In the genomic region with DNA sequence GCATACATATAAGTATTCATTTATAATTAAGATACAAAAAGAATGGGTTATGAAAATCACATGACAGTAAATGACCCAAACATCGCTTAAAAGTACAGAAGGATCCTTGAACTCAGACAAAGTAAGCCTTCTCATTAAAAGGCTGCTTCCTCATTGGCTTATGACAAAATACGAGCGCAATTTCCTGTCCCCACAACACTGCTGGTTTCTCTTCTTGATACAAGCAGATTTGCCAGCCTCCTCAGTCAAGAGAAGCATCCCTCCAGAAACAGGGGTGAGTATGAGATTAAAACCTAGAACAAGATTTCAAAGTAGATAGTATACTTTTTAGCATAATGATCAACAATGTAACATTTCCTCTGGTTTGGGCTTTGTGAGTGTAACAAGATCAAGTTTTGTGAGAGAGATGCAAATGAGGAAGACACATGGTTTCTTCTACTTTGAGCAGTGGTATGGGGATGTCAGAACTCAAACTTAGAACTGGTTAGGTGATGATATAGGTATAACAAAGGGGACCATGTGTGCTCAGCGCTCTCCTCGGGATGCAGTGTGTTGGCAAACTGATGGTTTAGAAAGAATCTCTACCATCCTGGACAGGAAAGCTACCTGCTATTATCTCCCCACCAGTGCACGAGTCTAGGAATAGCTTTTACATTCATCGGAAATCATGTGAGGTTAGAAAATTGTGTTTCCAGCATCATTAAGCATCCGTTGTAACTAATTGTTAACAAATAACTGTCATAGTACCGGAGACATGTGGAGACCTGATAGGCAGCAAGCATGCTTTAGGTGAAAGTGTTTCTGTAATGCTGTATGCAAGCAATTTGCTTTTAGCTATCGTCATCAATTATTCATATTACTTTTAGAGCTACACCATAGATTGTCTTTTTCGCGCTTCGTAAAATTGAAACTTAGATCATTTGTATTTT, we compare ENCODE assay signal across 13 mouse cellular contexts. TPM values are rescaled to one million over a fixed set of nuclear protein-coding genes. Genes with fewer than 3 reads are reported as not detected.
A peak's percentile ranks its signal among the peaks of the same experiment; 100 is the strongest.
DNase-seq lines count a peak whose midpoint lies in the region; ATAC-seq lines count a peak whose summit lies in the region.
"Had no signal": no experiment of that assay in that cellular context is flagged by ENCODE, and none has a peak within 500 bp of the region (broad histone marks: within the 10 kb centered on the region; RNA-seq: fewer than 3 reads in every experiment).

A gene (plus strand): TSS at position 195 of the 929 bp plus-strand sequence.

- no peaks in the 10 kb centered on the region for H3K4me1 ChIP-seq in heart, embryonic 15.5 days (replicated peaks)
- peaks cover 6% of the 10 kb centered on the region for H3K4me1 ChIP-seq in heart, embryonic 12.5 days (replicated peaks)
- H3K4me1 ChIP-seq in brown adipose tissue, adult 24 weeks (ENCODE audit: control insufficient read depth, insufficient read depth, insufficient read length, low read length): no peaks in the 10 kb centered on the region
- peaks cover 35% of the 10 kb centered on the region for H3K4me1 ChIP-seq in megakaryocyte, embryonic 14.5 days
- H3K4me1 ChIP-seq in forebrain, embryonic 16.5 days (replicated peaks; ENCODE audit: control insufficient read depth, insufficient read depth, low read length): no peaks in the 10 kb centered on the region
- H3K4me1 ChIP-seq: limb, embryonic 12.5 days; neural tube, embryonic 13.5 days had no signal

- no peaks in the 10 kb centered on the region for H3K9me3 ChIP-seq in heart, embryonic 15.5 days (replicated peaks)
- no peaks in the 10 kb centered on the region for H3K9me3 ChIP-seq in heart, embryonic 12.5 days (replicated peaks)
- no peaks in the 10 kb centered on the region for H3K9me3 ChIP-seq in megakaryocyte, embryonic 14.5 days
- no peaks in the 10 kb centered on the region for H3K9me3 ChIP-seq in forebrain, embryonic 16.5 days (ENCODE audit: control insufficient read depth, low read length)
- H3K9me3 ChIP-seq: limb, embryonic 12.5 days; neural tube, embryonic 13.5 days had no signal

- no peaks in the 10 kb centered on the region for H3K27me3 ChIP-seq in heart, embryonic 15.5 days
- H3K27me3 ChIP-seq in heart, embryonic 12.5 days (replicated peaks): no peaks in the 10 kb centered on the region
- peaks cover 6% of the 10 kb centered on the region for H3K27me3 ChIP-seq in megakaryocyte, embryonic 14.5 days (replicated peaks)
- no peaks in the 10 kb centered on the region for H3K27me3 ChIP-seq in forebrain, embryonic 16.5 days (replicated peaks; ENCODE audit: control insufficient read depth, insufficient read depth, low read length)
- H3K27me3 ChIP-seq: limb, embryonic 12.5 days; neural tube, embryonic 13.5 days had no signal

- DNase-seq in A20 (ENCODE audit: low read depth, low spot score): peak; percentile 79
- no peak for DNase-seq in left cerebral cortex, postnatal 14 days (ENCODE audit: low spot score in 2 of 2)
- no peak for DNase-seq in cerebellum, adult 18-20 months
- DNase-seq: cerebellum, postnatal 36 days had no signal

- no peak within 1 kb of the TSS for H3K9ac ChIP-seq in heart, embryonic 15.5 days
- no peak within 1 kb of the TSS for H3K9ac ChIP-seq in heart, embryonic 12.5 days
- no peak within 1 kb of the TSS for H3K9ac ChIP-seq in forebrain, embryonic 16.5 days (replicated peaks; ENCODE audit: low read depth, low read length)
- H3K9ac ChIP-seq: limb, embryonic 12.5 days; neural tube, embryonic 13.5 days had no signal

- intact Hi-C loops in left cerebral cortex, postnatal 14 days (cut with DNase I): no loop called here

- 83% methylated on average over 13 of the region's 13 CpGs for WGBS in heart, embryonic 15.5 days
- WGBS in heart, embryonic 12.5 days: 85% methylated on average over 13 of the region's 13 CpGs
- WGBS in forebrain, embryonic 16.5 days: 92% methylated on average over 13 of the region's 13 CpGs

- peak within 1 kb of the TSS; percentile 11; the same call in 1 of the 2 replicates for H3K4me3 ChIP-seq in heart, embryonic 15.5 days
- no peak within 1 kb of the TSS for H3K4me3 ChIP-seq in heart, embryonic 12.5 days
- peak within 1 kb of the TSS; percentile 26; the same call in 1 of the 2 replicates for H3K4me3 ChIP-seq in brown adipose tissue, adult 24 weeks (ENCODE audit: insufficient read depth, low read depth, low read length)
- peak within 1 kb of the TSS; percentile 79 for H3K4me3 ChIP-seq in megakaryocyte, embryonic 14.5 days (replicated peaks)
- no peak within 1 kb of the TSS for H3K4me3 ChIP-seq in forebrain, embryonic 16.5 days (replicated peaks; ENCODE audit: low read length)
- H3K4me3 ChIP-seq: limb, embryonic 12.5 days; neural tube, embryonic 13.5 days had no signal

- no peak for ATAC-seq in heart, embryonic 15.5 days (replicated peaks; ENCODE audit: insufficient number of reproducible peaks, insufficient read depth, low FRiP score, low read depth)
- no peak for ATAC-seq in heart, embryonic 12.5 days (ENCODE audit: insufficient number of reproducible peaks, low FRiP score)
- no peak for ATAC-seq in forebrain, embryonic 16.5 days
- ATAC-seq: intestine, postnatal 0 days had no signal

- H3K27ac ChIP-seq in heart, embryonic 15.5 days: no peak within 1 kb of the TSS
- H3K27ac ChIP-seq in heart, embryonic 12.5 days (ENCODE audit: poor library complexity, severe bottlenecking): no peak within 1 kb of the TSS
- peak within 1 kb of the TSS; percentile 55; the same call in 1 of the 2 replicates for H3K27ac ChIP-seq in brown adipose tissue, adult 24 weeks (replicated peaks; ENCODE audit: low read depth, low read length)
- H3K27ac ChIP-seq in forebrain, embryonic 16.5 days (ENCODE audit: low read length): no peak within 1 kb of the TSS
- H3K27ac ChIP-seq: limb, embryonic 12.5 days; neural tube, embryonic 13.5 days had no signal

- H3K4me2 ChIP-seq in heart, embryonic 15.5 days: no peak within 1 kb of the TSS
- no peak within 1 kb of the TSS for H3K4me2 ChIP-seq in heart, embryonic 12.5 days
- H3K4me2 ChIP-seq in forebrain, embryonic 16.5 days (ENCODE audit: low read length): no peak within 1 kb of the TSS
- H3K4me2 ChIP-seq: limb, embryonic 12.5 days; neural tube, embryonic 13.5 days had no signal

- H3K36me3 ChIP-seq in heart, embryonic 15.5 days: no peaks in the 10 kb centered on the region
- no peaks in the 10 kb centered on the region for H3K36me3 ChIP-seq in heart, embryonic 12.5 days
- no peaks in the 10 kb centered on the region for H3K36me3 ChIP-seq in megakaryocyte, embryonic 14.5 days (replicated peaks; ENCODE audit: low read length)
- H3K36me3 ChIP-seq in forebrain, embryonic 16.5 days (ENCODE audit: control insufficient read depth, insufficient read depth): no peaks in the 10 kb centered on the region
- H3K36me3 ChIP-seq: limb, embryonic 12.5 days; neural tube, embryonic 13.5 days had no signal

RNA-seq across cellular contexts. Expression of the gene that starts here (rescaled TPM):
- 1.4 and 2.7 TPM in 2 replicates for polyA plus RNA-seq in heart, embryonic 15.5 days (2015; fragmentation: Nextera tagmentation; extraction: Ambion mirVana)
- 0.62 and 0.72 TPM in 2 replicates for polyA plus RNA-seq in heart, embryonic 12.5 days (2016; fragmentation: Nextera tagmentation; extraction: Ambion mirVana)
- 0.54 and 1.7 TPM in 2 replicates for polyA plus RNA-seq in brown adipose tissue, adult 24 weeks (2012; ENCODE audit: insufficient read depth, insufficient read length, missing spikeins)
- polyA plus RNA-seq in megakaryocyte, embryonic 14.5 days (2012; ENCODE audit: insufficient read depth, low replicate concordance): 0.18 TPM in 1 of 2 replicates, not detected in the other
- 0.19 TPM in 1 of 2 replicates, not detected in the other for polyA plus RNA-seq in forebrain, embryonic 16.5 days (2015; fragmentation: Nextera tagmentation; extraction: Ambion mirVana)
- not detected for total RNA-seq in left cerebral cortex, postnatal 14 days (2021)
- polyA plus RNA-seq: C2C12 had no signal

Comparison
In these comparisons a context has a peak if more than half of its experiments do, and no peak if none do; other contexts are left out.
1. H3K4me3 ChIP-seq: peak in heart, embryonic 15.5 days (single experiment), brown adipose tissue, adult 24 weeks (single experiment) and megakaryocyte, embryonic 14.5 days (single experiment); none in heart, embryonic 12.5 days (single experiment) and forebrain, embryonic 16.5 days (single experiment).